Mouse (Mus musculus): Measurements from ENCODE around the gene A730015C16Rik. TPM values are rescaled to one million over a fixed set of nuclear protein-coding genes. Genes with fewer than 3 reads are reported as not detected.

A730015C16Rik gene
- polyA plus RNA-seq, 1 experiment, result not detected

GRCm38 (mm10) chr4:108832916-108833827 lies 15.2 kb downstream of the A730015C16Rik start, which contains the start of gene Btf3l4:
TSS of gene Btf3l4 (minus strand) at chr4:108833614.
- TF ChIP-seq CTCF (IDR thresholded peaks at IDR 0.05; ENCODE audit: borderline replicate concordance, control insufficient read depth, extremely low read depth, insufficient read depth, low read length, poor library complexity), result peak; percentile 39; the same call in 1 of the 2 replicates
- TF ChIP-seq POLR2A (IDR thresholded peaks at IDR 0.05; ENCODE audit: control insufficient read depth, extremely low read depth, insufficient read depth, low read length, poor library complexity), result peak; percentile 49; the same call in 1 of the 2 replicates
- Histone ChIP-seq H3K36me3 (ENCODE audit: control insufficient read depth, insufficient read depth, low read length) (peaks cover 3% of the 10 kb centered on the region; the same call in 1 of the 2 replicates), H3K27me3 (ENCODE audit: control insufficient read depth, insufficient read depth, low read length) (no peaks in the 10 kb centered on the region), H3K27ac (ENCODE audit: control insufficient read depth, insufficient read depth, low read length) (peak within 1 kb of the TSS; percentile 91), H3K4me3 (ENCODE audit: control insufficient read depth, insufficient read depth, low read length) (peak within 1 kb of the TSS; percentile 99), H3K4me1 (replicated peaks; ENCODE audit: control insufficient read depth, insufficient read depth, low read length) (peaks cover 7% of the 10 kb centered on the region)
- WGBS, result under 1% methylated on average over 72 of the region's 73 CpGs
- DNase-seq, result peak; percentile 88

- H3K4me1 ChIP-seq (replicated peaks; ENCODE audit: control insufficient read depth, insufficient read depth, low read length), result peaks cover 6% of the 10 kb centered on the region
- WGBS, result 94% methylated on average over 1 of the region's 1 CpGs
- DNase-seq, result no peak
- TF ChIP-seq POLR2A (IDR thresholded peaks at IDR 0.05; ENCODE audit: control insufficient read depth, extremely low read depth, insufficient read depth, low read length, poor library complexity), result no peak
- no peak for TF ChIP-seq CTCF (IDR thresholded peaks at IDR 0.05; ENCODE audit: borderline replicate concordance, control insufficient read depth, extremely low read depth, insufficient read depth, low read length, poor library complexity)
- no peak overlapping the region for H3K4me3 ChIP-seq (ENCODE audit: control insufficient read depth, insufficient read depth, low read length)
- H3K36me3 ChIP-seq (ENCODE audit: control insufficient read depth, insufficient read depth, low read length), result peaks cover 13% of the 10 kb centered on the region
- H3K27me3 ChIP-seq (ENCODE audit: control insufficient read depth, insufficient read depth, low read length), result no peaks in the 10 kb centered on the region
- no peak overlapping the region for H3K27ac ChIP-seq (ENCODE audit: control insufficient read depth, insufficient read depth, low read length)
Observed at GRCm38 (mm10) chr4:108830698-108831097, 17.7 kb downstream of the A730015C16Rik start.

GRCm38 (mm10) chr4:108826643-108827042 lies 21.8 kb downstream of the A730015C16Rik start:
- Histone ChIP-seq H3K27me3 (ENCODE audit: control insufficient read depth, insufficient read depth, low read length) (no peaks in the 10 kb centered on the region), H3K4me3 (ENCODE audit: control insufficient read depth, insufficient read depth, low read length) (no peak overlapping the region), H3K36me3 (ENCODE audit: control insufficient read depth, insufficient read depth, low read length) (peaks cover 48% of the 10 kb centered on the region), H3K27ac (ENCODE audit: control insufficient read depth, insufficient read depth, low read length) (no peak overlapping the region), H3K4me1 (replicated peaks; ENCODE audit: control insufficient read depth, insufficient read depth, low read length) (no peaks in the 10 kb centered on the region)
- WGBS, result 82% methylated on average over 2 of the region's 2 CpGs
- no peak for TF ChIP-seq POLR2A (IDR thresholded peaks at IDR 0.05; ENCODE audit: control insufficient read depth, extremely low read depth, insufficient read depth, low read length, poor library complexity)
- TF ChIP-seq CTCF (IDR thresholded peaks at IDR 0.05; ENCODE audit: borderline replicate concordance, control insufficient read depth, extremely low read depth, insufficient read depth, low read length, poor library complexity), result no peak
- DNase-seq, result no peak

GRCm38 (mm10) chr4:108826096-108826495 lies 22.3 kb downstream of the A730015C16Rik start:
- Histone ChIP-seq H3K27ac (ENCODE audit: control insufficient read depth, insufficient read depth, low read length) (no peak overlapping the region), H3K36me3 (ENCODE audit: control insufficient read depth, insufficient read depth, low read length) (peaks cover 52% of the 10 kb centered on the region), H3K27me3 (ENCODE audit: control insufficient read depth, insufficient read depth, low read length) (no peaks in the 10 kb centered on the region), H3K4me3 (ENCODE audit: control insufficient read depth, insufficient read depth, low read length) (no peak overlapping the region), H3K4me1 (replicated peaks; ENCODE audit: control insufficient read depth, insufficient read depth, low read length) (no peaks in the 10 kb centered on the region)
- TF ChIP-seq CTCF (IDR thresholded peaks at IDR 0.05; ENCODE audit: borderline replicate concordance, control insufficient read depth, extremely low read depth, insufficient read depth, low read length, poor library complexity) (no peak), POLR2A (IDR thresholded peaks at IDR 0.05; ENCODE audit: control insufficient read depth, extremely low read depth, insufficient read depth, low read length, poor library complexity) (no peak)
- 75% methylated on average over 1 of the region's 1 CpGs for WGBS
- no peak for DNase-seq

GRCm38 (mm10) chr4:108825677-108826076 lies 22.7 kb downstream of the A730015C16Rik start:
- no peak overlapping the region for H3K27ac ChIP-seq (ENCODE audit: control insufficient read depth, insufficient read depth, low read length)
- no peaks in the 10 kb centered on the region for H3K27me3 ChIP-seq (ENCODE audit: control insufficient read depth, insufficient read depth, low read length)
- H3K4me3 ChIP-seq (ENCODE audit: control insufficient read depth, insufficient read depth, low read length), result no peak overlapping the region
- no peaks in the 10 kb centered on the region for H3K4me1 ChIP-seq (replicated peaks; ENCODE audit: control insufficient read depth, insufficient read depth, low read length)
- WGBS, result 95% methylated on average over 3 of the region's 3 CpGs
- TF ChIP-seq CTCF (IDR thresholded peaks at IDR 0.05; ENCODE audit: borderline replicate concordance, control insufficient read depth, extremely low read depth, insufficient read depth, low read length, poor library complexity) (no peak), POLR2A (IDR thresholded peaks at IDR 0.05; ENCODE audit: control insufficient read depth, extremely low read depth, insufficient read depth, low read length, poor library complexity) (no peak)
- no peak for DNase-seq
- peaks cover 55% of the 10 kb centered on the region for H3K36me3 ChIP-seq (ENCODE audit: control insufficient read depth, insufficient read depth, low read length)

- H3K4me1 ChIP-seq (replicated peaks; ENCODE audit: control insufficient read depth, insufficient read depth, low read length), result no peaks in the 10 kb centered on the region
- H3K27me3 ChIP-seq (ENCODE audit: control insufficient read depth, insufficient read depth, low read length), result no peaks in the 10 kb centered on the region
- H3K4me3 ChIP-seq (ENCODE audit: control insufficient read depth, insufficient read depth, low read length), result no peak overlapping the region
- no peaks in the 10 kb centered on the region for H3K36me3 ChIP-seq (ENCODE audit: control insufficient read depth, insufficient read depth, low read length)
- DNase-seq, result no peak
- no peak overlapping the region for H3K27ac ChIP-seq (ENCODE audit: control insufficient read depth, insufficient read depth, low read length)
- 85% methylated on average over 6 of the region's 6 CpGs for WGBS
- no peak for TF ChIP-seq POLR2A (IDR thresholded peaks at IDR 0.05; ENCODE audit: control insufficient read depth, extremely low read depth, insufficient read depth, low read length, poor library complexity)
- TF ChIP-seq CTCF (IDR thresholded peaks at IDR 0.05; ENCODE audit: borderline replicate concordance, control insufficient read depth, extremely low read depth, insufficient read depth, low read length, poor library complexity), result no peak
Observed at GRCm38 (mm10) chr4:108811550-108811949, 36.9 kb downstream of the A730015C16Rik start.
